Mouse (Mus musculus) stomach, postnatal 0 days (tissue): ENCODE measurements at regions not wholly inside any gene's neighbourhood (a gene's known extent, or its start where the extent isn't known, plus 50 kb on each side); places are given as distances from the start of the nearest gene placed in this dataset.

ENCODE experiments used
- CTCF ChIP-seq: IDR thresholded peaks from 2 replicates; pipeline ENCODE4 v1.5.1; 2016; ENCODE audit warnings: antibody characterized with exemption, low read depth, mild to moderate bottlenecking, moderate library complexity
- EP300 ChIP-seq: optimal IDR thresholded peaks from 2 replicates; pipeline ENCODE3; 2016; ENCODE audit warnings: antibody characterized with exemption

DNA sequence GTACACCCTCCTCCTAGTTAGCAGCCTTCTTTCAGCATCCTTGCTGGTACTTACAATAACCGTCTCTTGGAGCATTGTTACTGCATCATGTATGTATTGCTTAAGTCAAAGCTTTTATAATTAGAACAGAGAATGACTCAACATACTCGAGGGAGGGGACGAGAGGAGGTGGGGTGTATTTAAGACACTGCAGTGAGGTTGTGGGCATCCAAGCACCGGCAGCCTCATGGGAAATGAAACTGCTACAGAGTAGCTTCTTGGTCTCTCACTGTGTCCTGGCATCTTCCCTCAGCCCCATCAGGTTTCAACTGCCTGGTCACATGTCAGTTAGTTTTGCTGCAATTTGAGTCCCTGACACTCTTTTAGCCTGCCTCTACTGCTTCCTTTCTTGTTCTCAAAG is 50.7 kb upstream of the Homer1 start:
- no peak for TF ChIP-seq CTCF
- no peak for TF ChIP-seq EP300
